ENCODE assay signal across 8 mouse cellular contexts in genomic region chr5:101664423-101664921, GRCm38 (mm10). TPM values are rescaled to one million over a fixed set of nuclear protein-coding genes. Genes with fewer than 3 reads are reported as not detected.
DNase-seq lines count a peak whose midpoint lies in the region; ATAC-seq and TF ChIP-seq lines count a peak whose summit lies in the region.

No protein-coding gene starts in this region.

- peaks cover 5% of the 10 kb centered on the region; the same call in 1 of the 2 replicates for H3K4me1 ChIP-seq in kidney, adult 2 months (ENCODE audit: control insufficient read depth, insufficient read depth, low read length)
- H3K4me1 ChIP-seq in heart, postnatal 0 days (ENCODE audit: control insufficient read depth, insufficient read depth) = peaks cover 21% of the 10 kb centered on the region
- H3K4me1 ChIP-seq in liver, postnatal 0 days (ENCODE audit: insufficient read depth) = peaks cover 15% of the 10 kb centered on the region

- no peak for ATAC-seq in heart, postnatal 0 days (ENCODE audit: insufficient read depth, low read depth)
- no peak; the same call in 1 of the 2 replicates for ATAC-seq in liver, postnatal 0 days

- H3K9me3 ChIP-seq in heart, postnatal 0 days (replicated peaks; ENCODE audit: control insufficient read depth, low read length) = no peaks in the 10 kb centered on the region
- no peaks in the 10 kb centered on the region for H3K9me3 ChIP-seq in liver, postnatal 0 days (ENCODE audit: low read length)

- no peak overlapping the region for H3K27ac ChIP-seq in kidney, adult 2 months (ENCODE audit: insufficient read depth, low read depth, low read length)
- no peak overlapping the region for H3K27ac ChIP-seq in heart, postnatal 0 days (ENCODE audit: low read depth)
- H3K27ac ChIP-seq in liver, postnatal 0 days (ENCODE audit: low read depth) = no peak overlapping the region

- peak overlapping the region; percentile 63 for H3K4me2 ChIP-seq in heart, postnatal 0 days (ENCODE audit: low read depth, low read length)
- H3K4me2 ChIP-seq in liver, postnatal 0 days (ENCODE audit: low read depth, low read length) = peak overlapping the region; percentile 65

- peaks cover 21% of the 10 kb centered on the region for H3K27me3 ChIP-seq in kidney, adult 2 months (replicated peaks; ENCODE audit: control insufficient read depth, insufficient read depth, low read length)
- H3K27me3 ChIP-seq in heart, postnatal 0 days (ENCODE audit: control insufficient read depth, insufficient read depth, low read length) = peaks cover 100% of the 10 kb centered on the region
- H3K27me3 ChIP-seq in liver, postnatal 0 days (ENCODE audit: insufficient read depth, low read length) = peaks cover 99% of the 10 kb centered on the region

- under 1% methylated on average over 64 of the region's 64 CpGs for WGBS in kidney, adult 2 months
- under 1% methylated on average over 57 of the region's 64 CpGs for WGBS in heart, postnatal 0 days
- 1% methylated on average over 54 of the region's 64 CpGs for WGBS in liver, postnatal 0 days (ENCODE audit: insufficient replicate concordance)

- no peak for TF ChIP-seq CTCF in kidney, adult 2 months (conservative IDR thresholded peaks at IDR 0.05; ENCODE audit: insufficient read depth, insufficient read length, low read depth, low read length)
- no peak for TF ChIP-seq CTCF in brain, embryonic 14.5 days (IDR thresholded peaks at IDR 0.05; ENCODE audit: borderline replicate concordance, extremely low read depth, insufficient read depth, insufficient read length)
- TF ChIP-seq CTCF in heart, postnatal 0 days (IDR thresholded peaks at IDR 0.05; ENCODE audit: low read depth) = no peak
- TF ChIP-seq CTCF in liver, postnatal 0 days (IDR thresholded peaks at IDR 0.05; ENCODE audit: low read depth) = no peak

- no peak for DNase-seq in kidney, adult 2 months
- DNase-seq in kidney, postnatal 14 days = no peak
- DNase-seq in brain, embryonic 14.5 days (ENCODE audit: low read depth) = peak; percentile 46
- DNase-seq in heart, postnatal 0 days (ENCODE audit: low spot score) = no peak
- DNase-seq in liver, postnatal 0 days = peak; percentile 34
- DNase-seq in B cell, adult 2 months = no peak
- DNase-seq in spleen, adult 12 weeks (ENCODE audit: low spot score) = no peak
- no peak for DNase-seq in frontal cortex, postnatal 10 days (ENCODE audit: low spot score in 2 of 2)

- no peak overlapping the region for H3K9ac ChIP-seq in heart, postnatal 0 days (replicated peaks; ENCODE audit: low read depth, low read length)
- H3K9ac ChIP-seq in liver, postnatal 0 days (replicated peaks) = no peak overlapping the region

- TF ChIP-seq EP300 in heart, postnatal 0 days (IDR thresholded peaks at IDR 0.05; ENCODE audit: low read depth) = no peak
- TF ChIP-seq EP300 in liver, postnatal 0 days (IDR thresholded peaks at IDR 0.05; ENCODE audit: low read depth) = no peak

- no peaks in the 10 kb centered on the region for H3K36me3 ChIP-seq in kidney, adult 2 months (ENCODE audit: control insufficient read depth, insufficient read depth, low read length)
- H3K36me3 ChIP-seq in heart, postnatal 0 days (replicated peaks; ENCODE audit: control insufficient read depth, insufficient read depth, low read length) = no peaks in the 10 kb centered on the region
- H3K36me3 ChIP-seq in liver, postnatal 0 days (replicated peaks; ENCODE audit: insufficient read depth, low read length) = no peaks in the 10 kb centered on the region

- no peak for TF ChIP-seq POLR2A in kidney, adult 2 months (IDR thresholded peaks at IDR 0.05; ENCODE audit: low read depth, low read length)
- no peak for TF ChIP-seq POLR2A in brain, embryonic 14.5 days (IDR thresholded peaks at IDR 0.05; ENCODE audit: borderline replicate concordance, extremely low read depth, insufficient read depth, insufficient read length, poor library complexity, severe bottlenecking)

- peak overlapping the region; percentile 4; the same call in 1 of the 2 replicates for H3K4me3 ChIP-seq in kidney, adult 2 months (ENCODE audit: insufficient read depth, low read depth, low read length)
- H3K4me3 ChIP-seq in heart, postnatal 0 days (ENCODE audit: low read depth, low read length) = peak overlapping the region; percentile 48
- H3K4me3 ChIP-seq in liver, postnatal 0 days (ENCODE audit: low read depth, low read length) = peak overlapping the region; percentile 38

RNA-seq across cellular contexts. Expression of gene Nkx6-1, which starts 0.3 kb away (rescaled TPM):
- 0.08 and 0.16 TPM in 2 replicates for polyA plus RNA-seq in kidney, adult 2 months (2012; rRNA removed)
- polyA plus RNA-seq in brain, embryonic 14.5 days (2012; rRNA removed) = 3.3 and 9.3 TPM in 2 replicates
- total RNA-seq in heart, postnatal 0 days (2014; rRNA removed; ENCODE audit: low replicate concordance) = not detected in 2 replicates
- not detected in 2 replicates for polyA plus RNA-seq in heart, postnatal 0 days (2015; fragmentation: Nextera tagmentation; extraction: Ambion mirVana)
- not detected in 2 replicates for polyA plus RNA-seq in liver, postnatal 0 days (2015; fragmentation: Nextera tagmentation; extraction: Ambion mirVana)

Comparison
In these comparisons a context has a peak if more than half of its experiments do, and no peak if none do; other contexts are left out.
1. DNase-seq: peak in brain, embryonic 14.5 days (single experiment) and liver, postnatal 0 days (single experiment); none in kidney, adult 2 months (single experiment), kidney, postnatal 14 days (single experiment), heart, postnatal 0 days (single experiment), B cell, adult 2 months (0 of 2), spleen, adult 12 weeks (single experiment) and frontal cortex, postnatal 10 days (0 of 2).
2. Peak in every context shown above with its lines, with median percentiles within 50 percentile points of each other: H3K4me3 ChIP-seq.